Mouse (Mus musculus) lung, postnatal 36 days (tissue): ENCODE data around the gene Gm21093.
"Not testable (repeated sequence)": the region's sequence is repeated elsewhere in the genome, so short reads cannot be mapped to it uniquely, and the experiment has no call there.

Source experiments
- DNase-seq: peaks from one replicate; pipeline ENCODE4 v3.0.0; 2022; ENCODE audit warnings: mixed read lengths

Gm21093 gene

DNA sequence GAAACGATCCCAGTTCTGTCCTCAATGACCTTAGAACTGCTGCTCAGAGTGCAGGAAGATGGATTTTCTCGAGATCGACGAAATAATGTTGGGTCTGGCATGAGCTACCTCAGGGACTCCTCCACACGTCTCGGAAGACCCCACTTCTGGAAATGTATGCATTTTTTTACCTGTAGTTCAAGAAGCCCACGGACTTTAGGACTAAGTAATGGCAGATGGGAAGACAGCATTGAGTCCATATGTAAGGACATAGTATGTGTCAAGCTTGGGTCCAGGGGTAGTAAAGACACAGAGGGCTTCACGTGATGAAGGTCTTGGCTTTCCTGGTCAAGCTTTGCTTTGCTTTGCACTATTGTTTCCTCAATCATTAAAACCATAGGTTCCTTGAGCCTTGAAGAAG is at the start of gene Gm21093:
Gene Gm21093, minus strand, starts transcription at position 101 of the 400 bp plus-strand sequence.
- not testable (repeated sequence) for DNase-seq
